Mouse (Mus musculus) liver, postnatal 0 days (tissue): ENCODE results near the gene Phf21a.

Source experiments
- CTCF ChIP-seq: sonication (generic); IDR thresholded peaks from 2 replicates; pipeline ENCODE4 v1.5.1; 2016; ENCODE audit warnings: antibody characterized with exemption, low read depth
- EP300 ChIP-seq: IDR thresholded peaks from 2 replicates; pipeline ENCODE4 v1.6.1; 2016; ENCODE audit warnings: antibody characterized with exemption, low read depth, mild to moderate bottlenecking

DNA sequence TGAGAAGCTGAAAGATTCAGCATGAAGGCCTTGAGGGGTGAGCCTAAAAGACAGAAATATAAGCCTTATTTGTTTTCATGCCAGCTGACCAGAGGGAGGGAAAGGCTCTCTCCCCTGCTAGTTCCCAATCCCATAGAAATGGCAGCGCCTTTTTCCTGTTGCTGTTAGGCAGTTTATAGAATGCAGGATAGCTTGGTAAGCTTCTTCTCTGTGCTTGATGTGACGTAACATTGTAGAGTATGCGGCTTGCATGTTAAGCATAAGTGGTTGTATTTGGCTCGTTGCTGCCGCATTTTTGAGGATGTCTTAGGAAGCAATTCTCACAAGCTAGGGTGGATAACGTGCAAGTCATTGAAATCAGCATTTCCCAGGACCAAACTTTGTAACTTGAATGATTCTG lies 105.2 kb downstream of the Phf21a start:
- TF ChIP-seq CTCF (no peak), EP300 (no peak)
